Mouse (Mus musculus): ENCODE results near the gene Cep170. TPM values are rescaled to one million over a fixed set of nuclear protein-coding genes. Genes with fewer than 3 reads are reported as not detected.

The Cep170 gene
- 19.4 TPM for polyA plus RNA-seq (2017; shearing (Covaris generic))

GRCm38 (mm10) chr1:176814036-176814420 lies at the start of gene Cep170:
TSS of gene Cep170 (minus strand) at chr1:176814067.

GRCm38 (mm10) chr1:176814591-176815062 lies 760 bp upstream of the Cep170 start, which contains the start of gene Sdccag8:
TSS of gene Sdccag8 (plus strand) at chr1:176814660.

Other genes with a start within 250 kb of the Cep170 start
- 23.0 TPM for gene Sdccag8, start 593 bp upstream of the Cep170 start, polyA plus RNA-seq (2017; shearing (Covaris generic))

Measured in effector memory CD4-positive, alpha-beta T cell, adult 7 months (primary cell).